Mouse (Mus musculus): ENCODE measurements around the gene Nr1d1.

DNA sequence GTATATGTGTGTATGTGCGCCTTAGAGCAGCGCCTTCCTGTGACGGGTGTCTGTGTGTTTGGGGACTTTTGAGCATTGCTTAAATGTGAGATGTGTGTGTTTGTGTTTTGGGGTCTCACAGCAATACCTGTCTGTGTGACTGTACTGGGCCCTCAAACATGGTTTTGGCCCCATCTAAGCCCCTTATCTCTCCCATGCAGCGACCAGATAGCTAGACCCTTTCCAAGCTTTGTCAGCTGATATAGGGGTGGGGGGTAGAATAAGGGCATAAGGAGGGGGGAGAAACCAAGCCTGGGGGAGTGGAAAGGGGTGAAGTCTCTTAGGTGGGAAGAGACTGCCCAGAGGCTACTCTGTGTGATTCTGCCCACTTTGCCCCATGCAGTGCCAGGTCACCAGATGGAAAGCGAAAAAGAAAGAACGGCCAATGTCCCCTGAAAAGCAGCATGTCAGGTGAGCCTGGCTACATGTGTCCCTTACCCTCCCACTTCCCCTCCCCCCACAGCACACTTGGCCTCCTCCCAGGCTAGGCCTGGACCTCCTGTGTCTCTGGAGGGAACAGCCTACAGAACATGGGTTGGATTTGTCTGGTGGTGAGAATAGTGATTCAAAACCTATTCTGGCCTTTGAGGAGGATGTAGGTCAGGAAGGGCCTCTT, 19.3 kb downstream of the Nr1d1 start:
- TF ChIP-seq CTCF (IDR thresholded peaks at IDR 0.05; ENCODE audit: low read depth, low read length) = no peak
- TF ChIP-seq POLR2A (IDR thresholded peaks at IDR 0.05; ENCODE audit: extremely low read depth, insufficient read depth, low read length) = no peak

All from liver, adult 2 months (tissue).